Mouse (Mus musculus): Measurements from ENCODE around the gene Ctsd. TPM values are rescaled to one million over a fixed set of nuclear protein-coding genes. Genes with fewer than 3 reads are reported as not detected.

The Ctsd gene
- polyA plus RNA-seq, 1 experiment from 2014 or later, result 135 TPM

- H3K9me3 ChIP-seq, result no peaks in the 10 kb centered on the region
- no peak within 1 kb of the TSS for H3K4me3 ChIP-seq
- no peak within 1 kb of the TSS for H3K27ac ChIP-seq
- 96% methylated on average over 5 of the region's 5 CpGs for WGBS
- DNase-seq (ENCODE audit: extremely low spot score, low spot score), result no peak
- H3K27me3 ChIP-seq (ENCODE audit: poor library complexity, severe bottlenecking), result no peaks in the 10 kb centered on the region
- H3K36me3 ChIP-seq (replicated peaks), result peaks cover 83% of the 10 kb centered on the region
- H3K4me1 ChIP-seq, result peaks cover 22% of the 10 kb centered on the region
Measured at GRCm38 (mm10) chr7:142382567-142382966, 5.3 kb downstream of the Ctsd start, which contains the start of gene Gm49369. Gene Gm49369 (minus strand): TSS chr7:142382667.

- Histone ChIP-seq H3K4me1 (peaks cover 9% of the 10 kb centered on the region), H3K4me3 (no peak overlapping the region), H3K9me3 (no peaks in the 10 kb centered on the region), H3K27ac (no peak overlapping the region), H3K36me3 (replicated peaks) (peaks cover 97% of the 10 kb centered on the region), H3K27me3 (ENCODE audit: poor library complexity, severe bottlenecking) (no peaks in the 10 kb centered on the region)
- DNase-seq (ENCODE audit: extremely low spot score, low spot score), result no peak
- 94% methylated on average over 4 of the region's 4 CpGs for WGBS
Measured at GRCm38 (mm10) chr7:142381175-142381574, 6.7 kb downstream of the Ctsd start.

GRCm38 (mm10) chr7:142379186-142379585, 8.7 kb downstream of the Ctsd start:
- H3K9me3 ChIP-seq, result no peaks in the 10 kb centered on the region
- H3K36me3 ChIP-seq (replicated peaks), result peaks cover 91% of the 10 kb centered on the region
- DNase-seq (ENCODE audit: extremely low spot score, low spot score), result no peak
- 95% methylated on average over 6 of the region's 6 CpGs for WGBS
- H3K27me3 ChIP-seq (ENCODE audit: poor library complexity, severe bottlenecking), result peaks cover 5% of the 10 kb centered on the region
- H3K4me3 ChIP-seq, result no peak overlapping the region
- no peak overlapping the region for H3K27ac ChIP-seq
- H3K4me1 ChIP-seq, result 0 out of 2 replicates have a peak, but pooled peaks cover 2% of the 10 kb centered on the region

GRCm38 (mm10) chr7:142377233-142377925, 10.5 kb downstream of the Ctsd start:
- Histone ChIP-seq H3K4me3 (no peak overlapping the region), H3K36me3 (replicated peaks) (peaks cover 73% of the 10 kb centered on the region), H3K27me3 (ENCODE audit: poor library complexity, severe bottlenecking) (peaks cover 23% of the 10 kb centered on the region), H3K4me1 (peaks cover 13% of the 10 kb centered on the region), H3K27ac (no peak overlapping the region), H3K9me3 (no peaks in the 10 kb centered on the region)
- WGBS, result 93% methylated on average over 14 of the region's 14 CpGs
- no peak for DNase-seq (ENCODE audit: extremely low spot score, low spot score)

- H3K4me3 ChIP-seq, result no peak overlapping the region
- H3K27me3 ChIP-seq (ENCODE audit: poor library complexity, severe bottlenecking), result peaks cover 36% of the 10 kb centered on the region
- H3K4me1 ChIP-seq, result peaks cover 23% of the 10 kb centered on the region
- peaks cover 60% of the 10 kb centered on the region for H3K36me3 ChIP-seq (replicated peaks)
- 87% methylated on average over 4 of the region's 4 CpGs for WGBS
- no peak for DNase-seq (ENCODE audit: extremely low spot score, low spot score)
- H3K27ac ChIP-seq, result no peak overlapping the region
- no peaks in the 10 kb centered on the region for H3K9me3 ChIP-seq
Measured at GRCm38 (mm10) chr7:142376096-142376495, 11.7 kb downstream of the Ctsd start.

- H3K4me3 ChIP-seq, result no peak overlapping the region
- DNase-seq (ENCODE audit: extremely low spot score, low spot score), result no peak
- H3K4me1 ChIP-seq, result peaks cover 23% of the 10 kb centered on the region
- H3K27me3 ChIP-seq (ENCODE audit: poor library complexity, severe bottlenecking), result peaks cover 44% of the 10 kb centered on the region
- H3K9me3 ChIP-seq, result no peaks in the 10 kb centered on the region
- 83% methylated on average over 6 of the region's 6 CpGs for WGBS
- peaks cover 52% of the 10 kb centered on the region for H3K36me3 ChIP-seq (replicated peaks)
- no peak overlapping the region for H3K27ac ChIP-seq
Measured at GRCm38 (mm10) chr7:142375261-142375724, 12.5 kb downstream of the Ctsd start.

GRCm38 (mm10) chr7:142374413-142375015, 13.3 kb downstream of the Ctsd start:
- DNase-seq (ENCODE audit: extremely low spot score, low spot score), result no peak
- Histone ChIP-seq H3K9me3 (no peaks in the 10 kb centered on the region), H3K4me3 (no peak overlapping the region), H3K27ac (no peak overlapping the region), H3K36me3 (replicated peaks) (peaks cover 44% of the 10 kb centered on the region), H3K4me1 (peaks cover 23% of the 10 kb centered on the region), H3K27me3 (ENCODE audit: poor library complexity, severe bottlenecking) (peaks cover 52% of the 10 kb centered on the region)
- WGBS, result 93% methylated on average over 5 of the region's 5 CpGs

GRCm38 (mm10) chr7:142373641-142374412, 14.0 kb downstream of the Ctsd start, which contains the start of gene Ifitm10:
Gene Ifitm10 (minus strand): TSS chr7:142373753.
- Histone ChIP-seq H3K4me1 (peaks cover 23% of the 10 kb centered on the region), H3K27ac (no peak within 1 kb of the TSS), H3K36me3 (replicated peaks) (peaks cover 37% of the 10 kb centered on the region), H3K9me3 (no peaks in the 10 kb centered on the region), H3K27me3 (ENCODE audit: poor library complexity, severe bottlenecking) (peaks cover 55% of the 10 kb centered on the region), H3K4me3 (peak within 1 kb of the TSS; percentile 51; the same call in 1 of the 2 replicates)
- no peak for DNase-seq (ENCODE audit: extremely low spot score, low spot score)
- 72% methylated on average over 8 of the region's 8 CpGs for WGBS

GRCm38 (mm10) chr7:142373039-142373438, 14.8 kb downstream of the Ctsd start:
- no peak for DNase-seq (ENCODE audit: extremely low spot score, low spot score)
- Histone ChIP-seq H3K4me3 (no peak overlapping the region), H3K4me1 (peaks cover 23% of the 10 kb centered on the region), H3K36me3 (replicated peaks) (peaks cover 29% of the 10 kb centered on the region), H3K27ac (no peak overlapping the region), H3K27me3 (ENCODE audit: poor library complexity, severe bottlenecking) (peaks cover 55% of the 10 kb centered on the region), H3K9me3 (no peaks in the 10 kb centered on the region)
- 69% methylated on average over 5 of the region's 5 CpGs for WGBS

GRCm38 (mm10) chr7:142371768-142372661, 15.8 kb downstream of the Ctsd start:
- Histone ChIP-seq H3K4me1 (peaks cover 23% of the 10 kb centered on the region), H3K36me3 (replicated peaks) (peaks cover 19% of the 10 kb centered on the region), H3K9me3 (no peaks in the 10 kb centered on the region), H3K27ac (0 out of 2 replicates have a peak overlapping the region, but pooled peaks have one; percentile 41), H3K27me3 (ENCODE audit: poor library complexity, severe bottlenecking) (peaks cover 55% of the 10 kb centered on the region), H3K4me3 (peak overlapping the region; percentile 51)
- DNase-seq (ENCODE audit: extremely low spot score, low spot score), result no peak
- WGBS, result 1% methylated on average over 64 of the region's 64 CpGs

- no peak for DNase-seq (ENCODE audit: extremely low spot score, low spot score)
- no peak overlapping the region for H3K27ac ChIP-seq
- H3K27me3 ChIP-seq (ENCODE audit: poor library complexity, severe bottlenecking), result peaks cover 55% of the 10 kb centered on the region
- no peaks in the 10 kb centered on the region for H3K9me3 ChIP-seq
- peaks cover 13% of the 10 kb centered on the region for H3K36me3 ChIP-seq (replicated peaks)
- H3K4me1 ChIP-seq, result peaks cover 23% of the 10 kb centered on the region
- H3K4me3 ChIP-seq, result peak overlapping the region; percentile 51
- WGBS, result 27% methylated on average over 11 of the region's 11 CpGs
Measured at GRCm38 (mm10) chr7:142371398-142371767, 16.5 kb downstream of the Ctsd start.

GRCm38 (mm10) chr7:142370937-142371336, 16.9 kb downstream of the Ctsd start:
- Histone ChIP-seq H3K27ac (no peak overlapping the region), H3K4me1 (peaks cover 23% of the 10 kb centered on the region), H3K36me3 (replicated peaks) (peaks cover 8% of the 10 kb centered on the region), H3K9me3 (no peaks in the 10 kb centered on the region), H3K27me3 (ENCODE audit: poor library complexity, severe bottlenecking) (peaks cover 55% of the 10 kb centered on the region), H3K4me3 (no peak overlapping the region)
- WGBS, result 83% methylated on average over 18 of the region's 18 CpGs
- no peak for DNase-seq (ENCODE audit: extremely low spot score, low spot score)
